Mouse (Mus musculus) MEL (cell line): ENCODE measurements around the gene Rlf. TPM values are rescaled to one million over a fixed set of nuclear protein-coding genes. Genes with fewer than 3 reads are reported as not detected.

ENCODE experiments used
- DNase-seq: peaks from one replicate; pipeline ENCODE4 v3.0.0; 2011; ENCODE audit warnings: low read depth, low spot score
- H3K27ac ChIP-seq: 2 replicates; pipeline ENCODE4 v1.5.1; 2012; ENCODE audit warnings: low read depth, mild to moderate bottlenecking, control low read depth, low read length, moderate library complexity; ENCODE audit not compliant: control insufficient read depth
- H3K27me3 ChIP-seq, 2 experiments: fragments of 150-350 bp in 1 of 2; sonication (generic) in 1 of 2; 2 replicates each; pipeline ENCODE4 v1.6.1; 2012; ENCODE audit warnings: low read length in 2 of 2, mild to moderate bottlenecking in 2 of 2, improper control_type of control experiment in 1 of 2, moderate library complexity in 1 of 2; ENCODE audit not compliant: insufficient read depth in 2 of 2, control insufficient read depth in 1 of 2
- H3K36me3 ChIP-seq, 2 experiments: 2 replicates each; pipeline ENCODE4 v1.6.1; 2012 to 2014; ENCODE audit warnings: low read length in 2 of 2, improper control_type of control experiment in 1 of 2, inconsistent platforms in 1 of 2, mild to moderate bottlenecking in 1 of 2; ENCODE audit not compliant: insufficient read depth in 2 of 2, control insufficient read depth in 1 of 2
- H3K4me1 ChIP-seq, 2 experiments: fragments of 150-350 bp in 1 of 2; sonication (generic) in 1 of 2; 2 replicates each; pipeline ENCODE4 v1.6.1; 2012; ENCODE audit warnings: low read length in 2 of 2, improper control_type of control experiment in 1 of 2, mild to moderate bottlenecking in 1 of 2; ENCODE audit not compliant: insufficient read depth in 2 of 2, control insufficient read depth in 1 of 2
- H3K4me3 ChIP-seq, 2 experiments: fragments of 150-350 bp in 1 of 2; sonication (generic) in 1 of 2; 2 replicates each; pipeline ENCODE4 v1.5.1; 2012; ENCODE audit warnings: low read depth in 2 of 2, low read length in 2 of 2, mild to moderate bottlenecking in 2 of 2, moderate library complexity in 2 of 2, control low read depth in 1 of 2, improper control_type of control experiment in 1 of 2; ENCODE audit not compliant: control insufficient read depth in 1 of 2, insufficient read depth in 1 of 2
- H3K79me2 ChIP-seq: 2 replicates; pipeline ENCODE4 v1.6.1; 2012; ENCODE audit warnings: mild to moderate bottlenecking, low read length, moderate library complexity; ENCODE audit not compliant: control insufficient read depth, poor library complexity, insufficient read depth
- H3K9ac ChIP-seq: 2 replicates; pipeline ENCODE4 v1.6.1; 2012; ENCODE audit warnings: low read depth, mild to moderate bottlenecking, control low read depth, low read length, moderate library complexity; ENCODE audit not compliant: control insufficient read depth, poor library complexity, severe bottlenecking
- H3K9me3 ChIP-seq: fragments of 150-350 bp; sonication (generic); replicated peaks from 2 replicates; pipeline ENCODE4 v1.6.1; 2012; ENCODE audit warnings: mild to moderate bottlenecking, low read length, improper control_type of control experiment, moderate library complexity; ENCODE audit not compliant: insufficient read depth
- CTCF ChIP-seq, 3 experiments: IDR thresholded peaks in 2 of 3; conservative IDR thresholded peaks in 1 of 3; 2 replicates each; pipeline ENCODE4 v1.5.1; 2011 to 2012; ENCODE audit warnings: low read length in 3 of 3, low read depth in 2 of 3, mild to moderate bottlenecking in 2 of 3, improper control_type of control experiment in 1 of 3, inconsistent platforms in 1 of 3, mixed read lengths in 1 of 3, moderate library complexity in 1 of 3; ENCODE audit not compliant: control insufficient read depth in 1 of 3, insufficient read depth in 1 of 3, poor library complexity in 1 of 3, severe bottlenecking in 1 of 3
- ELF1 ChIP-seq: IDR thresholded peaks from 2 replicates; pipeline ENCODE4 v1.6.1; 2014; ENCODE audit warnings: low read depth, mild to moderate bottlenecking, inconsistent platforms, low read length, improper control_type of control experiment, moderate library complexity
- EP300 ChIP-seq, 2 experiments: IDR thresholded peaks; 2 replicates each; pipeline ENCODE4 v1.6.1; 2011; ENCODE audit warnings: improper control_type of control experiment in 2 of 2, low read length in 2 of 2, low read depth in 1 of 2, mild to moderate bottlenecking in 1 of 2
- ETS1 ChIP-seq: IDR thresholded peaks from 2 replicates; pipeline ENCODE4 v1.6.1; 2012; ENCODE audit warnings: low read depth, mild to moderate bottlenecking, inconsistent platforms, low read length, improper control_type of control experiment, moderate library complexity
- HCFC1 ChIP-seq: IDR thresholded peaks from 2 replicates; pipeline ENCODE4 v1.6.1; 2012; ENCODE audit warnings: low read depth, mild to moderate bottlenecking, inconsistent platforms, low read length, improper control_type of control experiment, moderate library complexity
- JUND ChIP-seq: IDR thresholded peaks from 2 replicates; pipeline ENCODE4 v1.6.1; 2011; ENCODE audit warnings: low read depth, mild to moderate bottlenecking, improper control_type of control experiment, low read length
- KAT2A ChIP-seq: conservative IDR thresholded peaks from 2 replicates; pipeline ENCODE4 v1.6.1; 2012; ENCODE audit warnings: low read depth, low read length, improper control_type of control experiment, inconsistent platforms
- MEF2A ChIP-seq: IDR thresholded peaks from 2 replicates; pipeline ENCODE4 v1.6.1; 2014; ENCODE audit warnings: low read depth, mild to moderate bottlenecking, inconsistent platforms, low read length, improper control_type of control experiment; ENCODE audit not compliant: poor library complexity, insufficient replicate concordance, severe bottlenecking; ENCODE audit errors: extremely low read depth
- MXI1 ChIP-seq: IDR thresholded peaks from 2 replicates; pipeline ENCODE4 v1.6.1; 2011; ENCODE audit warnings: mild to moderate bottlenecking, low read depth, low read length, improper control_type of control experiment
- NELFE ChIP-seq: IDR thresholded peaks from 2 replicates; pipeline ENCODE4 v1.6.1; 2011; ENCODE audit warnings: low read depth, low read length, improper control_type of control experiment
- NRF1 ChIP-seq: IDR thresholded peaks from 2 replicates; pipeline ENCODE4 v1.6.1; 2014; ENCODE audit warnings: low read depth, mild to moderate bottlenecking, inconsistent platforms, low read length, improper control_type of control experiment, moderate library complexity; ENCODE audit not compliant: poor library complexity, insufficient read depth, severe bottlenecking
- POLR2A ChIP-seq, 2 experiments: IDR thresholded peaks; 2 replicates each; pipeline ENCODE4 v1.6.1; 2011 to 2012; ENCODE audit warnings: low read length in 2 of 2, mild to moderate bottlenecking in 2 of 2, control low read depth in 1 of 2, improper control_type of control experiment in 1 of 2, low read depth in 1 of 2, moderate library complexity in 1 of 2; ENCODE audit not compliant: control insufficient read depth in 1 of 2, insufficient read depth in 1 of 2, poor library complexity in 1 of 2
- POLR2AphosphoS2 ChIP-seq: IDR thresholded peaks from 2 replicates; pipeline ENCODE4 v1.6.1; 2011; ENCODE audit warnings: low read length, improper control_type of control experiment
- RAD21 ChIP-seq: IDR thresholded peaks from 2 replicates; pipeline ENCODE4 v1.6.1; 2011; ENCODE audit warnings: mild to moderate bottlenecking, low read depth, low read length, improper control_type of control experiment
- SIN3A ChIP-seq: IDR thresholded peaks from 2 replicates; pipeline ENCODE4 v1.6.1; 2012; ENCODE audit warnings: low read length, improper control_type of control experiment, inconsistent platforms
- SMC3 ChIP-seq: IDR thresholded peaks from 2 replicates; pipeline ENCODE4 v1.6.1; 2011; ENCODE audit warnings: low read depth, low read length, improper control_type of control experiment
- TBP ChIP-seq: IDR thresholded peaks from 2 replicates; pipeline ENCODE4 v1.8.0; 2011; ENCODE audit warnings: low read depth, low read length, improper control_type of control experiment
- TCF12 ChIP-seq: IDR thresholded peaks from 2 replicates; pipeline ENCODE4 v1.6.1; 2014; ENCODE audit warnings: low read depth, mild to moderate bottlenecking, inconsistent platforms, low read length, improper control_type of control experiment, moderate library complexity
- UBTF ChIP-seq: IDR thresholded peaks from 2 replicates; pipeline ENCODE4 v1.6.1; 2012; ENCODE audit warnings: low read depth, mild to moderate bottlenecking, inconsistent platforms, low read length, improper control_type of control experiment, moderate library complexity, borderline replicate concordance; ENCODE audit not compliant: insufficient read depth
- USF1 ChIP-seq: IDR thresholded peaks from 2 replicates; pipeline ENCODE4 v1.6.1; 2014; ENCODE audit warnings: low read depth, mild to moderate bottlenecking, inconsistent platforms, low read length, improper control_type of control experiment, moderate library complexity
- ZC3H11A ChIP-seq: IDR thresholded peaks from 2 replicates; pipeline ENCODE4 v1.6.1; 2012; ENCODE audit warnings: low read depth, mild to moderate bottlenecking, inconsistent platforms, low read length, improper control_type of control experiment
- ZKSCAN1 ChIP-seq: IDR thresholded peaks from 2 replicates; pipeline ENCODE4 v1.6.1; 2012; ENCODE audit warnings: low read depth, mild to moderate bottlenecking, inconsistent platforms, low read length, improper control_type of control experiment, moderate library complexity
- ZMIZ1 ChIP-seq: IDR thresholded peaks from 2 replicates; pipeline ENCODE4 v1.6.1; 2012; ENCODE audit warnings: low read depth, mild to moderate bottlenecking, inconsistent platforms, low read length, improper control_type of control experiment, moderate library complexity
- ZNF384 ChIP-seq: IDR thresholded peaks from 2 replicates; pipeline ENCODE4 v1.6.1; 2012; ENCODE audit warnings: low read depth, mild to moderate bottlenecking, inconsistent platforms, low read length, improper control_type of control experiment
- polyA plus RNA-seq, 2 experiments: library from polyadenylated mRNA; stranded (reverse) in 1 of 2; unstranded in 1 of 2; fragments of >175 nt in 1 of 2; fragments of >200 nt in 1 of 2; gene quantifications; 2 replicates each; pipeline versions ENCODE4 v1.2.1 to v1.2.4; 2012; ENCODE audit warnings: low replicate concordance in 2 of 2, low read depth in 1 of 2; ENCODE audit not compliant: insufficient read length in 2 of 2, insufficient read depth in 1 of 2, missing spikeins in 1 of 2
- total RNA-seq: library from RNA; depleted of rRNA; stranded (reverse); fragments of 300-350 nt; gene quantifications from 2 replicates; pipeline ENCODE4 v1.2.3, GENCODE M21; 2012

Gene Rlf
- total and polyA plus RNA-seq, 3 experiments, result 14.1 to 54.0 (median 17.3) TPM

DNA sequence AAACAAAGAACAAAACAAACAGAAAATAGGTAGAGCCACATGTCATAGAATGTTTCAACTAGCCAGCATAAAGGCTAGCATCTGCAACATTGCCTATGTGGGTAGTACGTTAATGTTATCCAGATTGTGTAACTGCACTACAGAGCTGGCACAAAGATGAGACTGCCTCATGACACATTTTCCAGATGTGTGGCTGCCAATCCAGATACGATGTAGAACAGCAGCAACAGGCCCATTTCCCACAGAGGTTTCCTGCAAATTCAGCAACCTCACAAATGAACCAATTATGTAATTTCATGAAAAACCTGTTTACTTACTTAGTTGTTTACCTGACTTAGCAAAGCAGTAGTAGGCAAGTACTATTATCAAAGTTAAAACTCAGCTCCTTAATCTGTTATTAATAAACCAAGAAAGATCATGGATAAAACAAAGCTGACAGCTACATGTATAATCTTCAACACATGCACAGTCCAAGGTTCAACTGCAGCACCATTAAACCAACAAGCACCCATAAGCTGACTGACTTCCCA, 51.3 kb downstream of the Rlf start:
- Histone ChIP-seq H3K9me3 (no peaks in the 10 kb centered on the region; the same call in 1 of the 2 replicates), H3K9ac (no peak overlapping the region), H3K79me2 (no peaks in the 10 kb centered on the region), H3K4me3 (no peak overlapping the region), H3K27me3 (no peaks in the 10 kb centered on the region), H3K36me3 (peaks cover 0 to 25% of the 10 kb centered on the region in 2 experiments; a peak in 2 of 4 replicates), H3K4me1 (no peaks in the 10 kb centered on the region), H3K27ac (no peak overlapping the region)
- no peak for DNase-seq
- TF ChIP-seq UBTF, result no peak
- TF ChIP-seq MEF2A, result no peak
- TF ChIP-seq NELFE, result no peak
- no peak for TF ChIP-seq USF1
- TF ChIP-seq POLR2A (IDR thresholded peaks at IDR 0.05; ENCODE audit: control insufficient read depth in 1 of 2, insufficient read depth in 1 of 2, low read depth in 1 of 2, low read length in 2 of 2, poor library complexity in 1 of 2), result no peak
- no peak for TF ChIP-seq ZC3H11A
- TF ChIP-seq RAD21, result no peak
- TF ChIP-seq SMC3, result no peak
- no peak for TF ChIP-seq TCF12
- no peak for TF ChIP-seq TBP
- TF ChIP-seq ZKSCAN1, result no peak
- no peak for TF ChIP-seq JUND
- TF ChIP-seq HCFC1, result no peak
- TF ChIP-seq EP300 (IDR thresholded peaks at IDR 0.05; ENCODE audit: low read depth in 1 of 2, low read length in 2 of 2), result no peak
- TF ChIP-seq ZMIZ1, result no peak
- TF ChIP-seq NRF1, result no peak

DNA sequence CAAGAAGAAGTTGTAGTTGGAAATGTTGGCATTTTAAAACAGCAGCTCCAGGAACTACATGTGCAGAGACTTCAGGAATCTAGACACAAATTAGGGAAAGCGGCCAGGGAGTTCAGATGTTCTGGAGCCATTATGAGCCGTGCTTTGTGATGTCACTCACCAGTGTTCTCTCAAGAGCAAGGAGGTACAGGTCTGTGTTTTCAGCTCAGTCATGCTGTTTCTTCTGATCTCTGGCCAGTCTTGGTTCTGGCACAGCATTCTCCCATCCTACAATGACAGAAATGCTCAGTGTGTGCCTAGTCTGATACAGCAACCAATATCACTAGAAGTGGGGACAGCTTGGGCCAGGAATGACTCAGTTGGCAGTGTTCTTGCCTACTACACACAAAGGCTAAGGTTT, 105.8 kb downstream of the Rlf start, which contains the start of gene Tmco2:
Gene Tmco2 (minus strand): TSS at position 101 of the 400 bp plus-strand sequence.
- Histone ChIP-seq H3K9me3 (no peaks in the 10 kb centered on the region), H3K27ac (no peak within 1 kb of the TSS), H3K36me3 (no peaks in the 10 kb centered on the region), H3K9ac (no peak within 1 kb of the TSS), H3K79me2 (no peaks in the 10 kb centered on the region), H3K4me3 (no peak within 1 kb of the TSS), H3K27me3 (peaks cover 0 to 1% of the 10 kb centered on the region in 2 experiments; a peak in 2 of 4 replicates), H3K4me1 (no peaks in the 10 kb centered on the region)
- no peak for DNase-seq
- no peak for TF ChIP-seq MXI1
- TF ChIP-seq ZMIZ1, result no peak
- no peak for TF ChIP-seq ZKSCAN1
- no peak for TF ChIP-seq CTCF (IDR thresholded peaks at IDR 0.05 in 2 of 3, conservative IDR thresholded peaks at IDR 0.05 in 1 of 3; ENCODE audit: control insufficient read depth in 1 of 3, insufficient read depth in 1 of 3, low read depth in 2 of 3, low read length in 3 of 3, poor library complexity in 1 of 3, severe bottlenecking in 1 of 3)
- TF ChIP-seq NRF1, result no peak
- TF ChIP-seq TCF12, result no peak
- TF ChIP-seq SIN3A, result no peak
- no peak for TF ChIP-seq POLR2AphosphoS2
- no peak for TF ChIP-seq ETS1
- TF ChIP-seq ZNF384, result no peak
- TF ChIP-seq USF1, result no peak
- no peak for TF ChIP-seq ELF1
- no peak for TF ChIP-seq RAD21
- TF ChIP-seq KAT2A, result no peak
